Mouse (Mus musculus) lung, postnatal 0 days (tissue): ENCODE results near the gene Bves. TPM values are rescaled to one million over a fixed set of nuclear protein-coding genes. Genes with fewer than 3 reads are reported as not detected.

Source experiments
- ATAC-seq: fragments of 200-750 bp; cut with Nextera tagmentation; 2 replicates; pipeline ENCODE4 v1.8.0; 2017; ENCODE audit warnings: moderate library complexity
- DNase-seq: peaks from one replicate; pipeline ENCODE4 v3.0.0-alpha.2; 2016; ENCODE audit warnings: low spot score
- H3K27ac ChIP-seq: fragments of 300-500 bp; sonication (generic); 2 replicates; pipeline ENCODE4 v1.5.1; 2014; ENCODE audit warnings: antibody characterized with exemption, mild to moderate bottlenecking, low read length, mixed read lengths
- H3K27me3 ChIP-seq: fragments of 300-500 bp; sonication (generic); replicated peaks from 2 replicates; pipeline ENCODE4 v1.6.1; 2014; ENCODE audit warnings: low read length, mixed read lengths; ENCODE audit not compliant: insufficient read depth
- H3K36me3 ChIP-seq: fragments of 300-500 bp; sonication (generic); 2 replicates; pipeline ENCODE4 v1.6.1; 2014; ENCODE audit warnings: low read length, mixed read lengths; ENCODE audit not compliant: insufficient read depth
- H3K4me1 ChIP-seq: fragments of 300-500 bp; sonication (generic); 2 replicates; pipeline ENCODE4 v1.6.1; 2014; ENCODE audit warnings: antibody characterized with exemption, low read depth, low read length, mixed read lengths; ENCODE audit not compliant: insufficient read depth
- H3K4me2 ChIP-seq: fragments of 300-500 bp; sonication (generic); replicated peaks from 2 replicates; pipeline ENCODE4 v1.6.1; 2014; ENCODE audit warnings: low read depth, mild to moderate bottlenecking, low read length, moderate library complexity, mixed read lengths
- H3K4me3 ChIP-seq: fragments of 300-500 bp; sonication (generic); 2 replicates; pipeline ENCODE4 v1.5.1; 2014; ENCODE audit warnings: low read depth, low read length
- H3K9ac ChIP-seq: fragments of 300-500 bp; sonication (generic); replicated peaks from 2 replicates; pipeline ENCODE4 v1.6.1; 2014; ENCODE audit warnings: low read depth, mild to moderate bottlenecking
- H3K9me3 ChIP-seq: fragments of 300-500 bp; sonication (generic); 2 replicates; pipeline ENCODE4 v1.6.1; 2016; ENCODE audit warnings: low read length, mixed read lengths
- CTCF ChIP-seq: IDR thresholded peaks from 2 replicates; pipeline ENCODE4 v1.5.1; 2016; ENCODE audit warnings: antibody characterized with exemption, mild to moderate bottlenecking
- EP300 ChIP-seq: IDR thresholded peaks from 2 replicates; pipeline ENCODE4 v1.6.1; 2016; ENCODE audit warnings: antibody characterized with exemption, mild to moderate bottlenecking, control low read depth
- WGBS: fragments of 180-500 bp; shearing (Covaris S2); extraction: QIAGEN DNeasy Blood & Tissue Kit; methylation state at CpG from one replicate; pipeline ENCODE4 v1.1.7; 2014; 5-methylcytosine and 5-hydroxymethylcytosine counted together
- polyA plus RNA-seq: library from polyadenylated mRNA; unstranded; fragments of >200 nt; fragmentation: Nextera tagmentation; extraction: Ambion mirVana; gene quantifications from 2 replicates; pipeline ENCODE4 v1.2.1, GENCODE M21; 2015

Bves gene
- polyA plus RNA-seq, 1 experiment from 2014 or later: 0.47 TPM

DNA sequence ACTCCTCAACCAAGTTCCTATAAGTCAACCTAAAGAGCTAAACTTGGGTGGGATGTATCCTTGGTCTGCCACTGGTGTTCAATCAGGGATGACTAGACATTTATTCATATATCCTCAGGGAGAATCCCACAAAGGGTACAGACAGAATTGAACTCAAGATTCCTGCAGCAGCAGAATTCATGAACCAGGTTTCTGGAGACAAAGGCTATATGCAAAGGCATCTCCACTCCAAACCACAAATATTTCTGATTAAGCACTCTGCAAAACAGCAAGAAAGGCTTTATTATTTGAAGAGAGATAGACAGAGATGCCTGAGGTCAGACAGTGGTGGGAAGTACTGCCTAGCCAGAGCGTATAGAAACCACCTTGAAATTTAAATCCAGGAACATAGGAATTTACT is 62.6 kb downstream of the Bves start:
- no peak for DNase-seq
- TF ChIP-seq EP300 (no peak), CTCF (no peak)
- WGBS: 69% methylated on average over 1 of the region's 1 CpGs
- Histone ChIP-seq H3K9ac (no peak overlapping the region), H3K9me3 (no peaks in the 10 kb centered on the region), H3K4me2 (no peak overlapping the region), H3K36me3 (no peaks in the 10 kb centered on the region), H3K4me1 (no peaks in the 10 kb centered on the region), H3K27me3 (no peaks in the 10 kb centered on the region), H3K27ac (no peak overlapping the region), H3K4me3 (no peak overlapping the region)
- ATAC-seq: no peak

DNA sequence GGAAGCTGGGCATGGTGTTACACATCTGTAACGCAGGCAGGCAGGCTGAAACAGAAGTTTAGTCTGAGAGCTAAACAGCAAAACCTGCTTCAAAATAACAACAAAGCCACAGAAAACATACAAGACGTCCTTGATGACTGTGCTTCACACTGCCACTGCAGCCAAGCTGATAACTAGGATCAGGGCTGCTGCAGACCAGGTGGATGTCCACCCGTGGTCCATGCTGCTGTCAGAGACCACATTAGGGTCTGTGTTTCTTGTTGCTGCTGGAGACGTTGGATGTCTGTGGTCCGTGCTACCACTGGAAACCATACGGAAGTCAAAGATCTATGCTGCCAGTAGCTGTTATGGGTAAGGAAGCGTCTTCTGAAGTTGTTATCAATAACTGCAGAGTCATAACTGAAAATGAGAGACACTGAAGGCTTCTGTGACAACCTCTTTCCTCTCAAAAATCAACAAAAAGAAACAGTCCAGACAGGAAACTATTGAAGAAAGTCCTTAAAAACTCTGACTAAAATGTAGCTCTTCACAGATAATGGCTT is 64.2 kb downstream of the Bves start:
- no peaks in the 10 kb centered on the region for H3K36me3 ChIP-seq
- no peak overlapping the region for H3K27ac ChIP-seq
- WGBS: 58% methylated on average over 7 of the region's 7 CpGs
- H3K4me2 ChIP-seq: no peak overlapping the region
- no peaks in the 10 kb centered on the region for H3K4me1 ChIP-seq
- TF ChIP-seq CTCF (no peak), EP300 (no peak)
- H3K27me3 ChIP-seq: no peaks in the 10 kb centered on the region
- no peak for ATAC-seq
- DNase-seq: no peak
- H3K9ac ChIP-seq: no peak overlapping the region
- H3K4me3 ChIP-seq: no peak overlapping the region
- H3K9me3 ChIP-seq: no peaks in the 10 kb centered on the region

DNA sequence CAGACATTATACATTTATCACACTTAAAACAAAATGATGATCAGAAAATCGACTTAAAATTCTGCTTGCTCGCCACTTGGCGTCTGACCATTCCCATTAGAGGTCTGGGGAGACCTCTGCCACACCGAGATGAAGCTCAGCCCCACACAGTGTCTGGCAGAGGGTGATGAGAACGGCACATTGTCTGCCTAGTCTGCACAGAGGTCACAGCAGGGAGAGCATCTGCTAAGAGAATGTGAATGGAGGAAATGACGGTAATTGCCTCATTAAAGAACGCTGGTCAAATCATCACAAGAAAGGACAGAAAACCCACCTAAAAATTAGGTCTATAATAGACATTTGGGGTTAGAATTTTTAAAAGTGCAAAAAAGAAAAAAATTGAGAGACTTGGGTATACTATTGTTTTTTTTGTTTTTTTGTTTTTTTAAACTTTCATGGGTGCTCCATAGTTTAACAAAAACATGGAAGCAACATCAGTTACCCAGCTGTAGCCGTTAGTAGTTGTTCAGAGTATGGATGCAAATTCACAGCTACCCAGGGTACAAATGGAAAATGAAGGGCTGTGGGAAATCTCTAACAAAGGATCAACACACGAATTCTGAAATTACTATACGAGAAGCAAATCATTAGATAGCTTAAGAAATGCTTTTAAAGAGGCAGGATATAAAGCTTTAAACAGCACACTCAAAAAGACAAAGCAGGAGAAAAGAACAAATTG is 75.2 kb downstream of the Bves start:
- no peak overlapping the region for H3K4me2 ChIP-seq
- 70% methylated on average over 10 of the region's 10 CpGs for WGBS
- no peak overlapping the region for H3K9ac ChIP-seq
- no peaks in the 10 kb centered on the region for H3K36me3 ChIP-seq
- no peak overlapping the region for H3K4me3 ChIP-seq
- H3K9me3 ChIP-seq: no peaks in the 10 kb centered on the region
- H3K4me1 ChIP-seq: no peaks in the 10 kb centered on the region
- H3K27me3 ChIP-seq: no peaks in the 10 kb centered on the region
- ATAC-seq (no peak), DNase-seq (no peak)
- TF ChIP-seq EP300: no peak
- no peak for TF ChIP-seq CTCF
- no peak overlapping the region for H3K27ac ChIP-seq

DNA sequence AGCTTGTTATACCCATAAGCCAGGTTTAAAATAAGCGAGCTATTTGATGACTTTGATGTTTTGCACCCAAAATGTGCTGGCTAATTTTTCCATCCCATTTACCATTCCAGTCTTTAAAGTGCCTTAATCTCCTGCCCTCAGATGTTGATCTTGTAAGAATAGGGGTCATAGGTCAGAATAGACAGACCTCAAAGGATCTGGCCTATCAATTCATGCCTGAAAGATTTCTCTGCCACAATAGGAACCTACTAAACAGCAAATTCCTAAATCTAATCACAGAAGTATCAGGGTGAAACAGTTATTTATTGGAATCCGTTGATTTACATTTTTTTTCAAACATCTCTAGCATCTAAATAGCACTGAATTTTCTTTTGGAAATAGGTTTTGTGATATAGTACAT is 76.2 kb downstream of the Bves start:
- H3K9me3 ChIP-seq: no peaks in the 10 kb centered on the region
- TF ChIP-seq CTCF: no peak
- no peak for TF ChIP-seq EP300
- H3K4me2 ChIP-seq: no peak overlapping the region
- 59% methylated on average over 2 of the region's 2 CpGs for WGBS
- H3K9ac ChIP-seq: no peak overlapping the region
- H3K4me3 ChIP-seq: no peak overlapping the region
- no peaks in the 10 kb centered on the region for H3K36me3 ChIP-seq
- ATAC-seq (no peak), DNase-seq (no peak)
- H3K27ac ChIP-seq: no peak overlapping the region
- H3K4me1 ChIP-seq: no peaks in the 10 kb centered on the region
- H3K27me3 ChIP-seq: no peaks in the 10 kb centered on the region

DNA sequence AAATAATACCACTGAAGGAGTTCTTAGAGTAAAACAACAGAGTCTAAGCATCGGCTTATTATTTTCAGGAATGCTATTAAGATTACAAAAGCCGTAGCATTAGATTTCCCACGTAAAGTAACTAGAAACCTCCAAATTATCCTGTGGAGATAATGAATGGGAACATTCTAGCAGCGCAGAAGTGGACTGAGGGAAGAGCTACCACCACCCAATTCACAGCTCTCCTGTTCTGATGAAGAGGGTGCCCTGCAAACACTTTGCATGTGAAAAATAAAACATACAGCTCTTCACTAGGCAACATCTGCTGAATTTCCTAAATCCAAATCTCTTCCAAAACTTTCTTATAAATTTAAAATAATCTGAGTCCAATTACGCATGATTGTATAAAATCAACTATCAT is 76.6 kb downstream of the Bves start:
- DNase-seq: no peak
- 80% methylated on average over 5 of the region's 5 CpGs for WGBS

More for the DNA sequence above, 76.6 kb downstream of the Bves start:
- Histone ChIP-seq H3K27me3 (no peaks in the 10 kb centered on the region), H3K9ac (no peak overlapping the region), H3K4me3 (no peak overlapping the region), H3K4me1 (no peaks in the 10 kb centered on the region), H3K4me2 (no peak overlapping the region), H3K36me3 (no peaks in the 10 kb centered on the region), H3K9me3 (no peaks in the 10 kb centered on the region), H3K27ac (no peak overlapping the region)
- no peak for ATAC-seq
- TF ChIP-seq EP300 (no peak), CTCF (no peak)

Other genes starting within 250 kb of the Bves start
- 6.4 and 6.6 TPM in 2 replicates for gene Popdc3, start 157.7 kb upstream of the Bves start, polyA plus RNA-seq
- 0.05 and 0.12 TPM in 2 replicates for gene Lin28b, start 150.6 kb downstream of the Bves start, polyA plus RNA-seq
- gene Hace1, start 242.1 kb downstream of the Bves start, polyA plus RNA-seq: 8.8 and 10.3 TPM in 2 replicates